Mouse (Mus musculus) yolk sac, embryonic 10.5 days (tissue): ENCODE measurements around the gene Stat3.

Experiments used
- DNase-seq: peaks from one replicate; pipeline ENCODE4 v3.0.0-alpha.2; 2017; ENCODE audit warnings: low spot score

Gene Stat3

GRCm38 (mm10) chr11:100964180-100964579, 24.8 kb upstream of the Stat3 start:
- no peak for DNase-seq

GRCm38 (mm10) chr11:100963647-100964046, 24.3 kb upstream of the Stat3 start:
- no peak for DNase-seq

GRCm38 (mm10) chr11:100962371-100962911, 23.1 kb upstream of the Stat3 start:
- no peak for DNase-seq

- DNase-seq = no peak
Observed at GRCm38 (mm10) chr11:100960540-100960939, 21.2 kb upstream of the Stat3 start.

GRCm38 (mm10) chr11:100959826-100960225, 20.5 kb upstream of the Stat3 start:
- no peak for DNase-seq

- peak; percentile 47 for DNase-seq
Observed at GRCm38 (mm10) chr11:100959464-100959810, 20.1 kb upstream of the Stat3 start.

GRCm38 (mm10) chr11:100958613-100959463, 19.5 kb upstream of the Stat3 start:
- DNase-seq = no peak

GRCm38 (mm10) chr11:100957915-100958469, 18.7 kb upstream of the Stat3 start:
- no peak for DNase-seq

- DNase-seq = peak; percentile 79
Observed at GRCm38 (mm10) chr11:100957244-100957643, 17.9 kb upstream of the Stat3 start.

GRCm38 (mm10) chr11:100949540-100949939, 10.2 kb upstream of the Stat3 start:
- no peak for DNase-seq

- no peak for DNase-seq
Observed at GRCm38 (mm10) chr11:100948317-100948716, 9.0 kb upstream of the Stat3 start.

- no peak for DNase-seq
Observed at GRCm38 (mm10) chr11:100947548-100947947, 8.2 kb upstream of the Stat3 start.

- no peak for DNase-seq
Observed at GRCm38 (mm10) chr11:100946862-100947261, 7.5 kb upstream of the Stat3 start.

- DNase-seq = no peak
Observed at GRCm38 (mm10) chr11:100942388-100942787, 3.0 kb upstream of the Stat3 start.

- peak; percentile 43 for DNase-seq
Observed at GRCm38 (mm10) chr11:100938711-100939511, 429 bp downstream of the Stat3 start.

- no peak for DNase-seq
Observed at GRCm38 (mm10) chr11:100938112-100938511, 1.2 kb downstream of the Stat3 start.

GRCm38 (mm10) chr11:100937295-100937694, 2.0 kb downstream of the Stat3 start:
- DNase-seq = no peak

GRCm38 (mm10) chr11:100935373-100936355, 3.7 kb downstream of the Stat3 start:
- DNase-seq = no peak

GRCm38 (mm10) chr11:100931254-100931921, 8.0 kb downstream of the Stat3 start:
- no peak for DNase-seq

GRCm38 (mm10) chr11:100930611-100931010, 8.7 kb downstream of the Stat3 start:
- no peak for DNase-seq

GRCm38 (mm10) chr11:100927386-100927785, 12.0 kb downstream of the Stat3 start:
- DNase-seq = no peak
